In the genomic region with DNA sequence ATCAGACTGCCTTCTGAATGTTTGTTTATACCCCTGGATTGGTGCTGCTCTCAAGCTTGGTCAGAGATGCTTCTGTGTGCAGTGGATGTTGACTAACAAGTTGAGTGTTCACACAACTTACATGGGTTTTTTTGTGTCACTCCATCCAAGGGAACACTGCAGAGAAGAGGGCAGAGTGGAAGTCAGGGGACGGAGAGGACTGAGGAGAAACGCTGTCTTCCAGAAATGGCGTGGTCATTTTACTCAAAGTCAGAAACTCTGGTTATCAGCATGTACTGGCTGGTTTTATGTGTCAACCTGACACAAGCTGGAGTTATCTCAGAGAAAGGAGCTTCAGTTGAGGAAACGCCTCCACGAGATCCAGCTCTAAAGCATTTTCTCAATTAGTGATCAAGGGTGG, we compare ENCODE assay signal across 21 mouse cellular contexts.
"Had no signal": no experiment of that assay in that cellular context is flagged by ENCODE, and none has a peak within 500 bp of the region (broad histone marks: within the 10 kb centered on the region; RNA-seq: fewer than 3 reads in every experiment).

No protein-coding gene starts in this region.

- H3K27ac ChIP-seq: kidney, postnatal 0 days; layer of hippocampus, adult 2 months; limb, embryonic 10.5 days; limb, embryonic 13.5 days; liver, embryonic 12.5 days; liver, embryonic 15.5 days; lung, embryonic 15.5 days; midbrain, embryonic 10.5 days; midbrain, embryonic 13.5 days; neural tube, embryonic 12.5 days; neural tube, embryonic 15.5 days had no signal

- H3K9ac ChIP-seq: limb, embryonic 13.5 days; liver, embryonic 12.5 days; liver, embryonic 15.5 days; lung, embryonic 15.5 days; midbrain, embryonic 13.5 days; neural tube, embryonic 12.5 days; neural tube, embryonic 15.5 days had no signal

- H3K4me3 ChIP-seq: layer of hippocampus, adult 2 months; limb, embryonic 10.5 days; limb, embryonic 13.5 days; liver, embryonic 12.5 days; liver, embryonic 15.5 days; lung, embryonic 15.5 days; megakaryocyte, embryonic 14.5 days; midbrain, embryonic 10.5 days; midbrain, embryonic 13.5 days; neural tube, embryonic 12.5 days; neural tube, embryonic 15.5 days had no signal

- DNase-seq: kidney, postnatal 25 days; layer of hippocampus, adult 9-11 months; liver; lung, adult 18-20 months; lung, postnatal 10 days; lung, postnatal 36 days; right cerebral cortex, postnatal 25 days; thymus, adult 18-20 months; thymus, postnatal 36 days had no signal

- ATAC-seq: liver, embryonic 12.5 days; midbrain, embryonic 13.5 days had no signal

- H3K9me3 ChIP-seq: limb, embryonic 10.5 days; limb, embryonic 13.5 days; liver, embryonic 12.5 days; liver, embryonic 15.5 days; lung, embryonic 15.5 days; midbrain, embryonic 13.5 days; neural tube, embryonic 12.5 days; neural tube, embryonic 15.5 days had no signal

- H3K4me2 ChIP-seq: limb, embryonic 13.5 days; liver, embryonic 12.5 days; liver, embryonic 15.5 days; lung, embryonic 15.5 days; midbrain, embryonic 13.5 days; neural tube, embryonic 12.5 days; neural tube, embryonic 15.5 days had no signal

- H3K4me1 ChIP-seq: limb, embryonic 10.5 days; limb, embryonic 13.5 days; liver, embryonic 12.5 days; liver, embryonic 15.5 days; lung, embryonic 15.5 days; midbrain, embryonic 10.5 days; midbrain, embryonic 13.5 days; neural tube, embryonic 12.5 days; neural tube, embryonic 15.5 days had no signal

- H3K27me3 ChIP-seq: limb, embryonic 13.5 days; liver, embryonic 12.5 days; liver, embryonic 15.5 days; lung, embryonic 15.5 days; megakaryocyte, embryonic 14.5 days; midbrain, embryonic 13.5 days; neural tube, embryonic 12.5 days; neural tube, embryonic 15.5 days had no signal
